Mouse (Mus musculus): ENCODE measurements at regions not wholly inside any gene's neighbourhood (a gene's known extent, or its start where the extent isn't known, plus 50 kb on each side); places are given as distances from the start of the nearest gene placed in this dataset.

GRCm38 (mm10) chr13:111030111-111030510, 224.7 kb upstream of the Actbl2 start:
- TF ChIP-seq POLR2A (IDR thresholded peaks at IDR 0.05; ENCODE audit: low read depth, low read length) (no peak), CTCF (conservative IDR thresholded peaks at IDR 0.05; ENCODE audit: insufficient read depth, insufficient read length, low read depth, low read length) (no peak)

Data from kidney, adult 2 months (tissue).